Mouse (Mus musculus) liver, embryonic 12.5 days (tissue): Measurements from ENCODE around the gene 6030458C11Rik. TPM values are rescaled to one million over a fixed set of nuclear protein-coding genes. Genes with fewer than 3 reads are reported as not detected.

Experiments used
- ATAC-seq: fragments of 200-750 bp; cut with Nextera tagmentation; 2 replicates; pipeline ENCODE4 v1.8.0; 2017; ENCODE audit warnings: moderate number of reproducible peaks, mild to moderate bottlenecking, moderate library complexity
- H3K27ac ChIP-seq: fragments of 300-500 bp; sonication (generic); 2 replicates; pipeline ENCODE4 v1.5.1; 2016; ENCODE audit warnings: mild to moderate bottlenecking
- H3K27me3 ChIP-seq: fragments of 300-500 bp; sonication (generic); replicated peaks from 2 replicates; pipeline ENCODE4 v1.6.1; 2016; ENCODE audit warnings: mild to moderate bottlenecking, moderate library complexity
- H3K36me3 ChIP-seq: fragments of 300-500 bp; sonication (generic); 2 replicates; pipeline ENCODE4 v1.6.1; 2016; ENCODE audit warnings: mild to moderate bottlenecking, moderate library complexity
- H3K4me1 ChIP-seq: fragments of 300-500 bp; sonication (generic); 2 replicates; pipeline ENCODE4 v1.6.1; 2016
- H3K4me2 ChIP-seq: fragments of 300-500 bp; sonication (generic); 2 replicates; pipeline ENCODE4 v1.6.1; 2016; ENCODE audit warnings: mild to moderate bottlenecking, moderate library complexity
- H3K4me3 ChIP-seq: fragments of 300-500 bp; sonication (generic); 2 replicates; pipeline ENCODE4 v1.5.1; 2016; ENCODE audit warnings: mild to moderate bottlenecking, moderate library complexity
- H3K9ac ChIP-seq: fragments of 300-500 bp; sonication (generic); 2 replicates; pipeline ENCODE4 v1.6.1; 2016; ENCODE audit warnings: mild to moderate bottlenecking, moderate library complexity
- H3K9me3 ChIP-seq: fragments of 300-500 bp; sonication (generic); replicated peaks from 2 replicates; pipeline ENCODE4 v1.6.1; 2016; ENCODE audit warnings: mild to moderate bottlenecking, moderate library complexity
- WGBS: fragments of 180-500 bp; shearing (Covaris S2); methylation state at CpG from one replicate; pipeline ENCODE4 v1.1.7; 2016; ENCODE audit not compliant: insufficient replicate concordance; 5-methylcytosine and 5-hydroxymethylcytosine counted together
- microRNA-seq: library from miRNA; unstranded; fragments of <30 nt; microRNA quantifications from one replicate; pipeline ENCODE4, GENCODE M21; 2017
- polyA plus RNA-seq: library from polyadenylated mRNA; unstranded; fragments of >200 nt; fragmentation: Nextera tagmentation; extraction: Ambion mirVana; gene quantifications from 2 replicates; pipeline ENCODE4 v1.2.1, GENCODE M21; 2016

Gene 6030458C11Rik
- polyA plus RNA-seq, 1 experiment from 2014 or later, result 52.0 TPM

GRCm38 (mm10) chr15:12781296-12781695 lies 43.2 kb downstream of the 6030458C11Rik start:
- Histone ChIP-seq H3K4me1 (no peaks in the 10 kb centered on the region), H3K27ac (no peak overlapping the region), H3K4me2 (no peak overlapping the region), H3K36me3 (no peaks in the 10 kb centered on the region), H3K9me3 (no peaks in the 10 kb centered on the region), H3K4me3 (no peak overlapping the region), H3K27me3 (no peaks in the 10 kb centered on the region; the same call in 1 of the 2 replicates), H3K9ac (no peak overlapping the region)
- ATAC-seq, result no peak
- 70% methylated on average over 6 of the region's 6 CpGs for WGBS

GRCm38 (mm10) chr15:12774149-12774753 lies 50.2 kb downstream of the 6030458C11Rik start:
- no peaks in the 10 kb centered on the region for H3K9me3 ChIP-seq
- H3K27me3 ChIP-seq, result no peaks in the 10 kb centered on the region
- H3K4me3 ChIP-seq, result no peak overlapping the region
- H3K4me2 ChIP-seq, result no peak overlapping the region
- WGBS, result 55% methylated on average over 11 of the region's 11 CpGs
- H3K36me3 ChIP-seq, result no peaks in the 10 kb centered on the region
- no peaks in the 10 kb centered on the region for H3K4me1 ChIP-seq
- no peak overlapping the region for H3K9ac ChIP-seq
- no peak overlapping the region for H3K27ac ChIP-seq
- ATAC-seq, result no peak

GRCm38 (mm10) chr15:12770958-12771357 lies 53.5 kb downstream of the 6030458C11Rik start:
- WGBS, result 65% methylated on average over 7 of the region's 7 CpGs
- H3K4me1 ChIP-seq, result no peaks in the 10 kb centered on the region

GRCm38 (mm10) chr15:12766848-12767247 lies 57.6 kb downstream of the 6030458C11Rik start:
- H3K4me1 ChIP-seq, result no peaks in the 10 kb centered on the region
- 26% methylated on average over 4 of the region's 4 CpGs for whole genome bisulfite sequencing

More at GRCm38 (mm10) chr15:12770958-12771357, 53.5 kb downstream of the 6030458C11Rik start:
- Histone ChIP-seq H3K27me3 (no peaks in the 10 kb centered on the region), H3K36me3 (no peaks in the 10 kb centered on the region), H3K4me3 (no peak overlapping the region), H3K9ac (no peak overlapping the region), H3K27ac (no peak overlapping the region), H3K4me2 (no peak overlapping the region), H3K9me3 (no peaks in the 10 kb centered on the region)
- ATAC-seq, result no peak

GRCm38 (mm10) chr15:12763147-12763546 lies 61.3 kb downstream of the 6030458C11Rik start:
- no peak overlapping the region for H3K4me2 ChIP-seq

More at GRCm38 (mm10) chr15:12766848-12767247, 57.6 kb downstream of the 6030458C11Rik start:
- Histone ChIP-seq H3K4me2 (no peak overlapping the region), H3K9ac (no peak overlapping the region), H3K4me3 (no peak overlapping the region), H3K36me3 (no peaks in the 10 kb centered on the region), H3K27me3 (no peaks in the 10 kb centered on the region), H3K9me3 (no peaks in the 10 kb centered on the region), H3K27ac (no peak overlapping the region)
- ATAC-seq, result no peak

GRCm38 (mm10) chr15:12762258-12762913 lies 62.1 kb downstream of the 6030458C11Rik start:
- H3K27me3 ChIP-seq, result no peaks in the 10 kb centered on the region
- no peaks in the 10 kb centered on the region for H3K36me3 ChIP-seq
- no peak overlapping the region for H3K27ac ChIP-seq
- 70% methylated on average over 11 of the region's 11 CpGs for WGBS
- no peak overlapping the region for H3K9ac ChIP-seq
- H3K4me2 ChIP-seq, result no peak overlapping the region
- no peak overlapping the region for H3K4me3 ChIP-seq
- H3K4me1 ChIP-seq, result no peaks in the 10 kb centered on the region
- ATAC-seq, result no peak
- no peaks in the 10 kb centered on the region for H3K9me3 ChIP-seq

More at GRCm38 (mm10) chr15:12763147-12763546, 61.3 kb downstream of the 6030458C11Rik start:
- ATAC-seq, result no peak
- Histone ChIP-seq H3K27me3 (no peaks in the 10 kb centered on the region), H3K9ac (no peak overlapping the region), H3K27ac (no peak overlapping the region), H3K9me3 (no peaks in the 10 kb centered on the region), H3K4me1 (no peaks in the 10 kb centered on the region), H3K4me3 (no peak overlapping the region), H3K36me3 (no peaks in the 10 kb centered on the region)
- 72% methylated on average over 10 of the region's 10 CpGs for WGBS

- H3K27me3 ChIP-seq, result no peaks in the 10 kb centered on the region
- ATAC-seq, result no peak
- no peak overlapping the region for H3K9ac ChIP-seq
- H3K4me3 ChIP-seq, result no peak overlapping the region
- H3K36me3 ChIP-seq, result no peaks in the 10 kb centered on the region
- 69% methylated on average over 6 of the region's 6 CpGs for WGBS
- H3K9me3 ChIP-seq, result no peaks in the 10 kb centered on the region
- no peaks in the 10 kb centered on the region for H3K4me1 ChIP-seq
- H3K27ac ChIP-seq, result no peak overlapping the region
- no peak overlapping the region for H3K4me2 ChIP-seq
These were observed 63.7 kb downstream of the 6030458C11Rik start for GRCm38 (mm10) chr15:12760747-12761146.

GRCm38 (mm10) chr15:12758461-12758860 lies 66.0 kb downstream of the 6030458C11Rik start:
- no peak overlapping the region for H3K4me3 ChIP-seq
- WGBS, result 51% methylated on average over 5 of the region's 5 CpGs
- ATAC-seq, result no peak
- no peak overlapping the region for H3K4me2 ChIP-seq
- no peaks in the 10 kb centered on the region for H3K4me1 ChIP-seq
- H3K27me3 ChIP-seq, result no peaks in the 10 kb centered on the region
- H3K9ac ChIP-seq, result no peak overlapping the region
- H3K9me3 ChIP-seq, result no peaks in the 10 kb centered on the region
- no peak overlapping the region for H3K27ac ChIP-seq
- no peaks in the 10 kb centered on the region for H3K36me3 ChIP-seq

Small RNA genes lying within 50 kb of the gene (microRNA-seq; reads per million reads assigned to microRNA genes)
- gene Gm47288, result not detected

Other genes with a start within 250 kb of the 6030458C11Rik start
- 4.8 and 4.9 TPM in 2 replicates for gene Pdzd2, start 84.7 kb downstream of the 6030458C11Rik start, polyA plus RNA-seq
- 24.3 and 26.3 TPM in 2 replicates for gene Drosha, start 166 bp upstream of the 6030458C11Rik start, polyA plus RNA-seq